In the genomic region with DNA sequence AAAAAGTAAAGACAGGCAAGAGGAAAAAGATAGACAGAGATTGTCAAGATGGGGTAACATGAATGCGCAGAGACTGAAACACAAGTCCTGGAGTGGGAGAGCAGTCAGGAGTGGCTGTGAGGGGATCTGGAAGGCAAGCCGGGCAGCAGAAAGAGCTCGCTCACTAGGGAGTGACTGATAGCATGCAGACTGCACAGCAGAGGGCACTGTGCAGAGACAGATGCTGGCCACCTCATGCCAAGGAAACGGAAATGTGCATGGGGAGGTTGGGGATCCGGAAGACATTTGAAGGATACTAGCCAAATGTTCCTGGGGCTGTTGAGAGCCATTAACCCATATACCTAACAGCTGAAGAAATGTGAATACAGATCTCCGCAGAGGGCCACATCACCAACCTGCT, we compare ENCODE assay signal across 14 mouse cellular contexts. TPM values are rescaled to one million over a fixed set of nuclear protein-coding genes. Genes with fewer than 3 reads are reported as not detected.
A peak's percentile ranks its signal among the peaks of the same experiment; 100 is the strongest.
DNase-seq lines count a peak whose midpoint lies in the region; ATAC-seq and TF ChIP-seq lines count a peak whose summit lies in the region.
"Had no signal": no experiment of that assay in that cellular context is flagged by ENCODE, and none has a peak within 500 bp of the region (broad histone marks: within the 10 kb centered on the region; RNA-seq: fewer than 3 reads in every experiment).

No protein-coding gene starts in this region.

- no peak overlapping the region for H3K9ac ChIP-seq in heart, postnatal 0 days (replicated peaks; ENCODE audit: low read depth, low read length)
- H3K9ac ChIP-seq in lung, postnatal 0 days (replicated peaks; ENCODE audit: low read depth) = no peak overlapping the region
- H3K9ac ChIP-seq: limb, embryonic 15.5 days had no signal

- TF ChIP-seq CTCF in heart, postnatal 0 days (IDR thresholded peaks at IDR 0.05; ENCODE audit: low read depth) = peak; percentile 52
- TF ChIP-seq CTCF in lung, postnatal 0 days (IDR thresholded peaks at IDR 0.05) = peak; percentile 68
- TF ChIP-seq CTCF in bone marrow, adult 2 months (IDR thresholded peaks at IDR 0.05; ENCODE audit: control insufficient read depth, insufficient read depth, low read length) = 0 out of 2 replicates have a peak, but pooled peaks have one; percentile 13

- WGBS in heart, postnatal 0 days = 52% methylated on average over 6 of the region's 6 CpGs
- 49% methylated on average over 6 of the region's 6 CpGs for WGBS in lung, postnatal 0 days
- WGBS in bone marrow, adult 2 months = 86% methylated on average over 6 of the region's 6 CpGs

- H3K9me3 ChIP-seq in heart, postnatal 0 days (replicated peaks; ENCODE audit: control insufficient read depth, low read length) = no peaks in the 10 kb centered on the region
- H3K9me3 ChIP-seq in lung, postnatal 0 days (ENCODE audit: low read length) = no peaks in the 10 kb centered on the region
- H3K9me3 ChIP-seq: limb, embryonic 15.5 days; midbrain, embryonic 10.5 days had no signal

- no peak for TF ChIP-seq POLR2A in bone marrow, adult 2 months (IDR thresholded peaks at IDR 0.05; ENCODE audit: borderline replicate concordance, control insufficient read depth, low read depth, low read length)

- DNase-seq in heart, postnatal 0 days (ENCODE audit: low spot score) = peak; percentile 11
- no peak for DNase-seq in heart, adult 18-20 months
- peak; percentile 49 for DNase-seq in lung, postnatal 0 days (ENCODE audit: low spot score)
- DNase-seq in lung, postnatal 25 days (ENCODE audit: low spot score) = no peak
- peak; percentile 8 for DNase-seq in induced T-regulatory cell, adult 2 months (ENCODE audit: low read depth)
- no peak for DNase-seq in right cerebral cortex, postnatal 14 days
- DNase-seq in adrenal gland, adult 18-20 months (ENCODE audit: low spot score in 2 of 2) = no peak
- DNase-seq: gastrocnemius, postnatal 25 days; heart, postnatal 4 days; kidney, postnatal 36 days had no signal

- peaks cover 23% of the 10 kb centered on the region for H3K36me3 ChIP-seq in heart, postnatal 0 days (replicated peaks; ENCODE audit: control insufficient read depth, insufficient read depth, low read length)
- peaks cover 6% of the 10 kb centered on the region; the same call in 1 of the 2 replicates for H3K36me3 ChIP-seq in lung, postnatal 0 days (ENCODE audit: insufficient read depth, low read length)

- no peak for TF ChIP-seq EP300 in heart, postnatal 0 days (IDR thresholded peaks at IDR 0.05; ENCODE audit: low read depth)
- TF ChIP-seq EP300 in lung, postnatal 0 days (IDR thresholded peaks at IDR 0.05) = no peak

- no peak; the same call in 1 of the 2 replicates for ATAC-seq in heart, postnatal 0 days (ENCODE audit: insufficient read depth, low read depth)
- ATAC-seq in lung, postnatal 0 days = no peak

- no peaks in the 10 kb centered on the region for H3K27me3 ChIP-seq in heart, postnatal 0 days (ENCODE audit: control insufficient read depth, insufficient read depth, low read length)
- no peaks in the 10 kb centered on the region for H3K27me3 ChIP-seq in lung, postnatal 0 days (replicated peaks; ENCODE audit: insufficient read depth, low read length)
- H3K27me3 ChIP-seq: limb, embryonic 15.5 days had no signal

- H3K4me1 ChIP-seq in heart, postnatal 0 days (ENCODE audit: control insufficient read depth, insufficient read depth) = no peaks in the 10 kb centered on the region; the same call in 1 of the 2 replicates
- no peaks in the 10 kb centered on the region for H3K4me1 ChIP-seq in lung, postnatal 0 days (ENCODE audit: insufficient read depth, low read depth, low read length)
- no peaks in the 10 kb centered on the region for H3K4me1 ChIP-seq in bone marrow, adult 2 months (ENCODE audit: control insufficient read depth, insufficient read depth, low read length)
- H3K4me1 ChIP-seq: limb, embryonic 15.5 days; midbrain, embryonic 10.5 days had no signal

- no peak overlapping the region for H3K4me3 ChIP-seq in heart, postnatal 0 days (ENCODE audit: low read depth, low read length)
- H3K4me3 ChIP-seq in lung, postnatal 0 days (ENCODE audit: low read depth, low read length) = no peak overlapping the region
- no peak overlapping the region for H3K4me3 ChIP-seq in bone marrow, adult 2 months (replicated peaks; ENCODE audit: control insufficient read depth, low read depth, low read length)
- H3K4me3 ChIP-seq: erythroblast, embryonic 14.5 days; limb, embryonic 15.5 days; midbrain, embryonic 10.5 days had no signal

- H3K4me2 ChIP-seq in heart, postnatal 0 days (ENCODE audit: low read depth, low read length) = no peak overlapping the region
- H3K4me2 ChIP-seq in lung, postnatal 0 days (replicated peaks; ENCODE audit: low read depth, low read length) = no peak overlapping the region
- H3K4me2 ChIP-seq: limb, embryonic 15.5 days had no signal

- H3K27ac ChIP-seq in heart, postnatal 0 days (ENCODE audit: low read depth) = no peak overlapping the region
- H3K27ac ChIP-seq in lung, postnatal 0 days (ENCODE audit: low read length) = no peak overlapping the region
- no peak overlapping the region for H3K27ac ChIP-seq in bone marrow, adult 2 months (ENCODE audit: control insufficient read depth, insufficient read depth, low read depth, low read length, poor library complexity)
- H3K27ac ChIP-seq: limb, embryonic 15.5 days; midbrain, embryonic 10.5 days had no signal

RNA-seq across cellular contexts. Expression of gene Stard3nl, which starts 33.2 kb away (rescaled TPM):
- total RNA-seq in heart, postnatal 0 days (2014; rRNA removed; ENCODE audit: low replicate concordance) = 18.7 and 22.2 TPM in 2 replicates
- polyA plus RNA-seq in heart, postnatal 0 days (2015; fragmentation: Nextera tagmentation; extraction: Ambion mirVana) = 48.3 and 50.3 TPM in 2 replicates
- total RNA-seq in heart, adult 18-20 months (2021) = 10 to 100 TPM; 15.1 to 16.8 TPM
- 151 and 159 TPM in 2 replicates for polyA plus RNA-seq in lung, postnatal 0 days (2015; fragmentation: Nextera tagmentation; extraction: Ambion mirVana)
- 7.4 and 10.7 TPM in 2 replicates for polyA plus RNA-seq in bone marrow, adult 2 months (2011; ENCODE audit: insufficient read depth, insufficient read length, low replicate concordance, missing spikeins)
- 10 to 100 TPM; 25.9 to 32.8 TPM for total RNA-seq in adrenal gland, adult 18-20 months (2021)

Comparison
In these comparisons a context has a peak if more than half of its experiments do, and no peak if none do; other contexts are left out.
1. DNase-seq: peak in heart, postnatal 0 days (single experiment), lung, postnatal 0 days (single experiment) and induced T-regulatory cell, adult 2 months (single experiment); none in heart, adult 18-20 months (0 of 2), lung, postnatal 25 days (single experiment), right cerebral cortex, postnatal 14 days (single experiment) and adrenal gland, adult 18-20 months (0 of 2).
2. CTCF ChIP-seq: peak in every context shown above with its lines; median percentile 68 in lung, postnatal 0 days; 52 in heart, postnatal 0 days; 13 in bone marrow, adult 2 months.